16 mouse cellular contexts compared by ENCODE assay signal in genomic region chr7:105487104-105487876, GRCm38 (mm10). TPM values are rescaled to one million over a fixed set of nuclear protein-coding genes. Genes with fewer than 3 reads are reported as not detected.
DNase-seq lines count a peak whose midpoint lies in the region; ATAC-seq lines count a peak whose summit lies in the region.
"Had no signal": no experiment of that assay in that cellular context is flagged by ENCODE, and none has a peak within 500 bp of the region (broad histone marks: within the 10 kb centered on the region; RNA-seq: fewer than 3 reads in every experiment).

No protein-coding gene starts in this region.

- no peaks in the 10 kb centered on the region for H3K9me3 ChIP-seq in liver, embryonic 11.5 days (ENCODE audit: control insufficient read depth, low read length)
- H3K9me3 ChIP-seq: limb, embryonic 15.5 days; midbrain, embryonic 10.5 days had no signal

- no peak overlapping the region for H3K9ac ChIP-seq in liver, embryonic 11.5 days (ENCODE audit: low read depth, low read length)
- H3K9ac ChIP-seq: limb, embryonic 15.5 days had no signal

- no peaks in the 10 kb centered on the region for H3K27me3 ChIP-seq in liver, embryonic 11.5 days (replicated peaks; ENCODE audit: control insufficient read depth, insufficient read depth, low read length)
- H3K27me3 ChIP-seq: limb, embryonic 15.5 days had no signal

- no peak overlapping the region for H3K4me3 ChIP-seq in liver, embryonic 11.5 days (ENCODE audit: low read depth, low read length)
- H3K4me3 ChIP-seq: limb, embryonic 15.5 days; midbrain, embryonic 10.5 days had no signal

- no peak for ATAC-seq in liver, embryonic 11.5 days (replicated peaks; ENCODE audit: low FRiP score)
- ATAC-seq: activated CD4-positive, CD25-positive, alpha-beta regulatory T cell, adult 4 months; lung, postnatal 0 days had no signal

- WGBS in liver, embryonic 11.5 days = 73% methylated on average over 6 of the region's 6 CpGs

- H3K4me1 ChIP-seq in liver, embryonic 11.5 days (replicated peaks; ENCODE audit: control insufficient read depth, insufficient read depth, low read length) = no peaks in the 10 kb centered on the region; the same call in 1 of the 2 replicates

- peak; percentile 84 for DNase-seq in heart, adult 11 months
- no peak for DNase-seq in heart, postnatal 36 days
- peak; percentile 78 for DNase-seq in layer of hippocampus, adult 11-12 months (ENCODE audit: low spot score)
- DNase-seq in layer of hippocampus, postnatal 10 days (ENCODE audit: low spot score in 2 of 2) = no peak
- DNase-seq in layer of hippocampus, adult 18-20 months (ENCODE audit: low spot score in 2 of 2) = peak; percentile 82 to 94
- peak; percentile 80 to 81 for DNase-seq in left cerebral cortex, postnatal 36 days (ENCODE audit: low spot score in 2 of 2)
- no peak for DNase-seq in cerebellum, postnatal 14 days
- no peak for DNase-seq in liver, embryonic 11.5 days (ENCODE audit: low spot score)
- DNase-seq: cerebellum, adult 9-10 months; thymus, postnatal 25 days had no signal

- no peaks in the 10 kb centered on the region for H3K36me3 ChIP-seq in liver, embryonic 11.5 days (ENCODE audit: control insufficient read depth, insufficient read depth, low read length)
- H3K36me3 ChIP-seq: limb, embryonic 15.5 days; midbrain, embryonic 10.5 days had no signal

- H3K4me2 ChIP-seq in liver, embryonic 11.5 days = no peak overlapping the region
- H3K4me2 ChIP-seq: limb, embryonic 15.5 days had no signal

- intact Hi-C loops in heart, postnatal 36 days (cut with DNase I) = no loop called here
- intact Hi-C loops in left cerebral cortex, postnatal 36 days (cut with DNase I) = loop anchor here (2.0 kb wide), 1 partner anchor 32 kb away; no protein-coding TSS in a partner anchor

- H3K27ac ChIP-seq in liver, embryonic 11.5 days (ENCODE audit: low read depth, low read length) = no peak overlapping the region
- H3K27ac ChIP-seq: kidney, postnatal 0 days; limb, embryonic 15.5 days; midbrain, embryonic 10.5 days had no signal

RNA-seq across cellular contexts. Expression of gene Cavin3, which starts 5.2 kb away (rescaled TPM):
- total RNA-seq in heart, postnatal 36 days (2021) = 10 to 100 TPM; 19.9 to 22.4 TPM
- 10 to 100 TPM; 13.7 to 13.8 TPM for total RNA-seq in layer of hippocampus, postnatal 10 days (2021)
- total RNA-seq in layer of hippocampus, adult 18-20 months (2021) = 10 to 100 TPM; 14.3 to 15.9 TPM
- total RNA-seq in left cerebral cortex, postnatal 36 days (2021) = 10 to 100 TPM; 17.6 to 21.0 TPM
- polyA plus RNA-seq in liver, embryonic 11.5 days (2014; fragmentation: Nextera tagmentation; extraction: Ambion mirVana) = 16.8 and 17.8 TPM in 2 replicates
- total RNA-seq: MEL had no signal
- polyA plus RNA-seq: activated CD4-positive, CD25-positive, alpha-beta regulatory T cell, adult 4 months had no signal

Comparison
In these comparisons a context has a peak if more than half of its experiments do, and no peak if none do; other contexts are left out.
1. DNase-seq: peak in heart, adult 11 months (single experiment), layer of hippocampus, adult 11-12 months (single experiment), layer of hippocampus, adult 18-20 months (2 of 2) and left cerebral cortex, postnatal 36 days (2 of 2); none in heart, postnatal 36 days (0 of 2), layer of hippocampus, postnatal 10 days (0 of 2), cerebellum, postnatal 14 days (0 of 2) and liver, embryonic 11.5 days (single experiment).